Mouse (Mus musculus): ENCODE results near the gene Ttll5. TPM values are rescaled to one million over a fixed set of nuclear protein-coding genes. Genes with fewer than 3 reads are reported as not detected.
A peak's percentile ranks its signal among the peaks of the same experiment; 100 is the strongest.

Ttll5 gene
- total and polyA plus RNA-seq, 3 experiments = 7.4 to 18.5 TPM; not detected in 1

GRCm38 (mm10) chr12:85867125-85867524, 42.7 kb downstream of the Ttll5 start:
- H3K9ac ChIP-seq (ENCODE audit: control insufficient read depth, low read depth, low read length, poor library complexity, severe bottlenecking) = no peak overlapping the region
- no peaks in the 10 kb centered on the region for H3K79me2 ChIP-seq (ENCODE audit: control insufficient read depth, insufficient read depth, low read length, poor library complexity)
- DNase-seq (ENCODE audit: low read depth, low spot score) = peak; percentile 40
- no peaks in the 10 kb centered on the region; a peak in 1 of 4 replicates for H3K36me3 ChIP-seq (ENCODE audit: control insufficient read depth in 1 of 2, insufficient read depth in 2 of 2, low read length in 2 of 2)
- H3K4me3 ChIP-seq (ENCODE audit: control insufficient read depth in 1 of 2, insufficient read depth in 1 of 2, low read depth in 2 of 2, low read length in 2 of 2) = no peak overlapping the region
- no peaks in the 10 kb centered on the region for H3K27me3 ChIP-seq (ENCODE audit: control insufficient read depth in 1 of 2, insufficient read depth in 2 of 2, low read length in 2 of 2)
- H3K4me1 ChIP-seq (ENCODE audit: control insufficient read depth in 1 of 2, insufficient read depth in 2 of 2, low read length in 2 of 2) = no peaks in the 10 kb centered on the region
- no peak overlapping the region for H3K27ac ChIP-seq (ENCODE audit: control insufficient read depth, low read depth, low read length)
- no peaks in the 10 kb centered on the region for H3K9me3 ChIP-seq (replicated peaks; ENCODE audit: insufficient read depth, low read length)
- TF ChIP-seq TBP (IDR thresholded peaks at IDR 0.05; ENCODE audit: low read depth, low read length) = no peak
- no peak for TF ChIP-seq NRF1 (IDR thresholded peaks at IDR 0.05; ENCODE audit: insufficient read depth, low read depth, low read length, poor library complexity, severe bottlenecking)
- no peak for TF ChIP-seq POLR2AphosphoS2 (IDR thresholded peaks at IDR 0.05; ENCODE audit: low read length)
- TF ChIP-seq USF2 (IDR thresholded peaks at IDR 0.05; ENCODE audit: borderline replicate concordance in 1 of 2, insufficient read depth in 1 of 2, low read depth in 1 of 2, low read length in 2 of 2) = no peak
- peak in 2 of 3 experiments; percentile 16 to 43; a peak in 3 of 6 replicates for TF ChIP-seq CTCF (IDR thresholded peaks at IDR 0.05 in 2 of 3, conservative IDR thresholded peaks at IDR 0.05 in 1 of 3; ENCODE audit: control insufficient read depth in 1 of 3, insufficient read depth in 1 of 3, low read depth in 2 of 3, low read length in 3 of 3, poor library complexity in 1 of 3, severe bottlenecking in 1 of 3)
- TF ChIP-seq ZMIZ1 (IDR thresholded peaks at IDR 0.05; ENCODE audit: low read depth, low read length) = no peak
- peak; percentile 43 for TF ChIP-seq SMC3 (IDR thresholded peaks at IDR 0.05; ENCODE audit: low read depth, low read length)
- peak; percentile 9; the same call in 1 of the 2 replicates for TF ChIP-seq RAD21 (IDR thresholded peaks at IDR 0.05; ENCODE audit: low read depth, low read length)

- Histone ChIP-seq H3K36me3 (ENCODE audit: control insufficient read depth in 1 of 2, insufficient read depth in 2 of 2, low read length in 2 of 2) (no peaks in the 10 kb centered on the region), H3K27me3 (ENCODE audit: control insufficient read depth in 1 of 2, insufficient read depth in 2 of 2, low read length in 2 of 2) (no peaks in the 10 kb centered on the region), H3K4me3 (ENCODE audit: control insufficient read depth in 1 of 2, insufficient read depth in 1 of 2, low read depth in 2 of 2, low read length in 2 of 2) (no peak overlapping the region), H3K9ac (ENCODE audit: control insufficient read depth, low read depth, low read length, poor library complexity, severe bottlenecking) (no peak overlapping the region), H3K79me2 (ENCODE audit: control insufficient read depth, insufficient read depth, low read length, poor library complexity) (no peaks in the 10 kb centered on the region), H3K9me3 (replicated peaks; ENCODE audit: insufficient read depth, low read length) (no peaks in the 10 kb centered on the region), H3K27ac (ENCODE audit: control insufficient read depth, low read depth, low read length) (no peak overlapping the region), H3K4me1 (ENCODE audit: control insufficient read depth in 1 of 2, insufficient read depth in 2 of 2, low read length in 2 of 2) (no peaks in the 10 kb centered on the region)
- no peak for DNase-seq (ENCODE audit: low read depth, low spot score)
- TF ChIP-seq UBTF (IDR thresholded peaks at IDR 0.05; ENCODE audit: borderline replicate concordance, insufficient read depth, low read depth, low read length) (no peak), ELF1 (IDR thresholded peaks at IDR 0.05; ENCODE audit: low read depth, low read length) (no peak), E2F4 (IDR thresholded peaks at IDR 0.05; ENCODE audit: borderline replicate concordance, low read depth, low read length) (no peak), CHD2 (IDR thresholded peaks at IDR 0.05; ENCODE audit: low read length) (no peak), MAFK (IDR thresholded peaks at IDR 0.05; ENCODE audit: borderline replicate concordance, low read depth, low read length) (no peak), BHLHE40 (IDR thresholded peaks at IDR 0.05; ENCODE audit: borderline replicate concordance, low read depth, low read length) (no peak), JUND (IDR thresholded peaks at IDR 0.05; ENCODE audit: low read depth, low read length) (no peak), SIN3A (IDR thresholded peaks at IDR 0.05; ENCODE audit: low read length) (no peak), MEF2A (IDR thresholded peaks at IDR 0.05; ENCODE audit: extremely low read depth, insufficient replicate concordance, low read depth, low read length, poor library complexity, severe bottlenecking) (no peak), MAZ (IDR thresholded peaks at IDR 0.05; ENCODE audit: low read depth, low read length) (no peak), GABPA (IDR thresholded peaks at IDR 0.05; ENCODE audit: low read depth, low read length) (no peak), USF1 (IDR thresholded peaks at IDR 0.05; ENCODE audit: low read depth, low read length) (no peak), CHD1 (IDR thresholded peaks at IDR 0.05; ENCODE audit: low read depth, low read length) (no peak), EP300 (IDR thresholded peaks at IDR 0.05; ENCODE audit: low read depth in 1 of 2, low read length in 2 of 2) (no peak)
Measured at GRCm38 (mm10) chr12:85869423-85869822, 45.0 kb downstream of the Ttll5 start.
